Mouse (Mus musculus): ENCODE data around the gene Sh2d5. TPM values are rescaled to one million over a fixed set of nuclear protein-coding genes. Genes with fewer than 3 reads are reported as not detected.

Gene Sh2d5
- 22.0 and 24.7 TPM in 2 replicates for total RNA-seq (2017)

GRCm38 (mm10) chr4:138250088-138250960 lies at the start of gene Sh2d5, which contains the start of gene Kif17:
Gene Sh2d5 (plus strand): TSS chr4:138250403.
Gene Kif17 (plus strand): TSS chr4:138250435.
- ATAC-seq (replicated peaks; ENCODE audit: low read depth, poor library complexity, severe bottlenecking), result peak; percentile 82

- ATAC-seq (replicated peaks; ENCODE audit: low read depth, poor library complexity, severe bottlenecking), result no peak
Observed at GRCm38 (mm10) chr4:138200769-138201168, 49.4 kb upstream of the Sh2d5 start.

- ATAC-seq (replicated peaks; ENCODE audit: low read depth, poor library complexity, severe bottlenecking), result no peak
Observed at GRCm38 (mm10) chr4:138201696-138202095, 48.5 kb upstream of the Sh2d5 start.

- no peak for ATAC-seq (replicated peaks; ENCODE audit: low read depth, poor library complexity, severe bottlenecking)
Observed at GRCm38 (mm10) chr4:138210116-138210515, 40.1 kb upstream of the Sh2d5 start.

GRCm38 (mm10) chr4:138213861-138214260 lies 36.3 kb upstream of the Sh2d5 start:
- no peak for ATAC-seq (replicated peaks; ENCODE audit: low read depth, poor library complexity, severe bottlenecking)

- no peak for ATAC-seq (replicated peaks; ENCODE audit: low read depth, poor library complexity, severe bottlenecking)
Observed at GRCm38 (mm10) chr4:138215671-138216199, 34.5 kb upstream of the Sh2d5 start.

- ATAC-seq (replicated peaks; ENCODE audit: low read depth, poor library complexity, severe bottlenecking), result peak; percentile 55
Observed at GRCm38 (mm10) chr4:138216200-138216890, 33.9 kb upstream of the Sh2d5 start, which contains the start of gene Hp1bp3. Gene Hp1bp3 (plus strand): TSS chr4:138216296.

GRCm38 (mm10) chr4:138216891-138217392 lies 33.3 kb upstream of the Sh2d5 start:
- ATAC-seq (replicated peaks; ENCODE audit: low read depth, poor library complexity, severe bottlenecking), result peak; percentile 82

GRCm38 (mm10) chr4:138217441-138217840 lies 32.8 kb upstream of the Sh2d5 start:
- no peak for ATAC-seq (replicated peaks; ENCODE audit: low read depth, poor library complexity, severe bottlenecking)

GRCm38 (mm10) chr4:138217951-138218685 lies 32.1 kb upstream of the Sh2d5 start:
- ATAC-seq (replicated peaks; ENCODE audit: low read depth, poor library complexity, severe bottlenecking), result no peak

- ATAC-seq (replicated peaks; ENCODE audit: low read depth, poor library complexity, severe bottlenecking), result no peak
Observed at GRCm38 (mm10) chr4:138219331-138219730, 30.9 kb upstream of the Sh2d5 start.

- ATAC-seq (replicated peaks; ENCODE audit: low read depth, poor library complexity, severe bottlenecking), result no peak
Observed at GRCm38 (mm10) chr4:138220761-138221160, 29.4 kb upstream of the Sh2d5 start.

- peak; percentile 24; the same call in 1 of the 2 replicates for ATAC-seq (replicated peaks; ENCODE audit: low read depth, poor library complexity, severe bottlenecking)
Observed at GRCm38 (mm10) chr4:138221406-138221805, 28.8 kb upstream of the Sh2d5 start.

GRCm38 (mm10) chr4:138222396-138222795 lies 27.8 kb upstream of the Sh2d5 start:
- ATAC-seq (replicated peaks; ENCODE audit: low read depth, poor library complexity, severe bottlenecking), result no peak

GRCm38 (mm10) chr4:138223623-138224022 lies 26.6 kb upstream of the Sh2d5 start:
- peak; percentile 17; the same call in 1 of the 2 replicates for ATAC-seq (replicated peaks; ENCODE audit: low read depth, poor library complexity, severe bottlenecking)

GRCm38 (mm10) chr4:138246756-138247665 lies 3.2 kb upstream of the Sh2d5 start:
- no peak for ATAC-seq (replicated peaks; ENCODE audit: low read depth, poor library complexity, severe bottlenecking)

GRCm38 (mm10) chr4:138251819-138252218 lies 1.6 kb downstream of the Sh2d5 start:
- peak; percentile 57 for ATAC-seq (replicated peaks; ENCODE audit: low read depth, poor library complexity, severe bottlenecking)

GRCm38 (mm10) chr4:138252231-138252630 lies 2.0 kb downstream of the Sh2d5 start:
- no peak for ATAC-seq (replicated peaks; ENCODE audit: low read depth, poor library complexity, severe bottlenecking)
